Mouse (Mus musculus) kidney, adult 2 months (tissue): ENCODE measurements around the gene Ablim1. TPM values are rescaled to one million over a fixed set of nuclear protein-coding genes. Genes with fewer than 3 reads are reported as not detected.

Experiments used
- DNase-seq: peaks from one replicate; pipeline ENCODE4 v3.0.0; 2021
- H3K27ac ChIP-seq: fragments of 200-500 bp; 2 replicates; pipeline ENCODE4 v1.5.1; 2012; ENCODE audit warnings: low read depth, low read length, control low read depth, inconsistent platforms; ENCODE audit not compliant: insufficient read depth
- H3K27me3 ChIP-seq: fragments of 200-500 bp; replicated peaks from 2 replicates; pipeline ENCODE4 v1.6.1; 2012; ENCODE audit warnings: mild to moderate bottlenecking, moderate library complexity, low read length, inconsistent platforms; ENCODE audit not compliant: control insufficient read depth, insufficient read depth
- H3K36me3 ChIP-seq: fragments of 200-500 bp; 2 replicates; pipeline ENCODE4 v1.6.1; 2012; ENCODE audit warnings: mild to moderate bottlenecking, moderate library complexity, low read length, inconsistent platforms; ENCODE audit not compliant: control insufficient read depth, insufficient read depth
- H3K4me1 ChIP-seq: fragments of 200-500 bp; 2 replicates; pipeline ENCODE4 v1.6.1; 2011; ENCODE audit warnings: low read length; ENCODE audit not compliant: control insufficient read depth, insufficient read depth
- H3K4me3 ChIP-seq: fragments of 200-500 bp; 2 replicates; pipeline ENCODE4 v1.5.1; 2011; ENCODE audit warnings: mild to moderate bottlenecking, low read depth, low read length, control low read depth; ENCODE audit not compliant: insufficient read depth
- CTCF ChIP-seq: fragments of 200-500 bp; conservative IDR thresholded peaks from 2 replicates; pipeline ENCODE4 v1.5.1; 2011; ENCODE audit warnings: low read depth, mild to moderate bottlenecking, control low read depth, low read length, moderate library complexity, mixed read lengths; ENCODE audit not compliant: insufficient read depth, insufficient read length
- POLR2A ChIP-seq: fragments of 200-500 bp; IDR thresholded peaks from one replicate; pipeline ENCODE4 v1.6.1; 2011; ENCODE audit warnings: low read depth, low read length, control low read depth
- WGBS: fragments of 180-500 bp; shearing (Covaris S2); methylation state at CpG from one replicate; pipeline ENCODE4 v1.1.7; 2018; 5-methylcytosine and 5-hydroxymethylcytosine counted together
- polyA plus RNA-seq: library from polyadenylated mRNA; depleted of rRNA; stranded (reverse); fragments of >200 nt; gene quantifications from 2 replicates; pipeline ENCODE4 v1.2.3, GENCODE M21; 2012

The Ablim1 gene
- polyA plus RNA-seq, 1 experiment, result 34.7 TPM

DNA sequence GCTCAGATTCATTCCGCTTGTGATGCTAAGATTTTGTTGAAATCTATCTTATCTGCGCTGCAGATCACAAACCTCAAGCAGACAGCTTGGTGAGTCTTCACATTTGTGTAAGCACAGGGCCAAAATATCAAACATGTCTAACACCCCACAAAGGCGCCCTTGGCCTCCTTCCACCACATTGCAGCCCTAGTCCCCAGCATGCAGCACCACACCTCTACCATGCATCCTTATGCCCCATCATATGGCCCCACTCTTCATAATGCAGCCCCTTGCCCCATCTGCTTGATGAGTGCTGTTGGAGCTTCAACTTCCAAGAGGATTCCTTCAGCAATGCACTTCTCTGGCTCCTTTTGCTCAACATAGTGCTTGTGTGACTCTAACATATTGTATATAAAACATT, 85.6 kb downstream of the Ablim1 start:
- WGBS, result 98% methylated on average over 3 of the region's 3 CpGs
- TF ChIP-seq POLR2A (no peak), CTCF (no peak)
- Histone ChIP-seq H3K4me1 (no peaks in the 10 kb centered on the region), H3K27me3 (no peaks in the 10 kb centered on the region), H3K27ac (no peak overlapping the region), H3K36me3 (no peaks in the 10 kb centered on the region), H3K4me3 (no peak overlapping the region)
- no peak for DNase-seq

DNA sequence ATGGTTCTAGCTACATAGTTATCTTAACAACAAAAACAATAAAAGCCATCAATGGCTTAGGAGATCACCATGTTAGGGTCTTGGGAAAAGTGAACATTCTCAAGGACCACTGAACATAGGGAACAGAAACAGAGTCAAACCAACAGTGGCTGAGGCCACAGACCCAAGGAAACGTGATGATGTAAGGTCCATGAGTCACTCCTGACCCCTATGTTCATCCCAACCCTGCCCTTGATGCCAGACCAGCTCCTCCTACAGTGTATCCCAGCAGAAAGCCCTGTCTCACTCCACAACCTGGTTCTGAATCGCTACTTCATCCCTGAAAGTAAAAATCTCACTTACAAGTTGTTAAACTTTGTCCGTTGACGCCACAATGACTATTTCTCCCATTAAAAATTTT, 86.1 kb downstream of the Ablim1 start:
- 86% methylated on average over 4 of the region's 4 CpGs for WGBS
- no peak for TF ChIP-seq POLR2A
- TF ChIP-seq CTCF, result no peak
- no peaks in the 10 kb centered on the region for H3K27me3 ChIP-seq
- no peaks in the 10 kb centered on the region for H3K36me3 ChIP-seq
- no peaks in the 10 kb centered on the region for H3K4me1 ChIP-seq
- H3K27ac ChIP-seq, result no peak overlapping the region
- H3K4me3 ChIP-seq, result no peak overlapping the region
- no peak for DNase-seq

DNA sequence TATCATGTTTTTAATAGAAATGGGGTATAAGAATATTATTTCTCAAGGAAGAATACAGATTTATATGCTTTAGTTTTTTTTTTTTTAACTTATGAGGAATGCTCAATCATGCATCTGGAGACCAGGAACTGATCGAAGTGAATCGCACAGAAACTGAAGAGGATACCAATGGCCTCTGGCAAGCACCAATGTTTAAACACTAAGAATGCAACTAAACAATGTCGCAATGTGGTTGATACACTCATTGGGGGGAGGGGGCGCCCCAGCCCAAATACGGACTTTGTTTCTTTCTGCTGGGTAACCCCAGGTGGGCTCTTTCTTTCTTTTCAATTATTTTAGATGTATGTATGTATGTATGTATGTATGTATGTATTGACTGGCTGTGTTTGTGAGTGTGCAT, 90.3 kb downstream of the Ablim1 start:
- TF ChIP-seq POLR2A (no peak), CTCF (no peak)
- H3K4me3 ChIP-seq, result no peak overlapping the region
- no peaks in the 10 kb centered on the region for H3K27me3 ChIP-seq
- DNase-seq, result no peak
- H3K36me3 ChIP-seq, result no peaks in the 10 kb centered on the region
- no peak overlapping the region for H3K27ac ChIP-seq
- 95% methylated on average over 5 of the region's 5 CpGs for WGBS
- H3K4me1 ChIP-seq, result no peaks in the 10 kb centered on the region

DNA sequence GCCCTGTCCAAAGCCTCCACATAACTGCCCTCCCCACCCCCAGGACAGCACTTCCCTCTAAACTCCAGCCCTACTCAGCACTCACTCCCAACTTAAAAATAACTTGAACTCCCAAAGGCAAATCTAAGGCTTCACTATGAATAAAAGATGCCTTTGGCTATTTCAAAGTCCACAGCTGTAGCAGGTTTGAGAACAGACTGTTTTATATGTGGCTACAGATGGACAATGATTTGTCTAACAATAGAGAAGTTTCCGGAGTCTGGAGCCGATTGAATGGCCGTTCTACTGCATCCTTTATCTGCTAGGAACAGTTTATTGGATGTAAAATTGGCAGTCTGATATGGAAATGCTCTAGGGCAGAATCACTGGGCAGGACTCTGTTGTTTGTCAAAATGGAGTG, 91.0 kb downstream of the Ablim1 start:
- Histone ChIP-seq H3K4me3 (no peak overlapping the region), H3K27ac (no peak overlapping the region), H3K36me3 (no peaks in the 10 kb centered on the region), H3K4me1 (no peaks in the 10 kb centered on the region), H3K27me3 (no peaks in the 10 kb centered on the region)
- WGBS, result 70% methylated on average over 3 of the region's 3 CpGs
- DNase-seq, result no peak
- TF ChIP-seq CTCF (no peak), POLR2A (no peak)

DNA sequence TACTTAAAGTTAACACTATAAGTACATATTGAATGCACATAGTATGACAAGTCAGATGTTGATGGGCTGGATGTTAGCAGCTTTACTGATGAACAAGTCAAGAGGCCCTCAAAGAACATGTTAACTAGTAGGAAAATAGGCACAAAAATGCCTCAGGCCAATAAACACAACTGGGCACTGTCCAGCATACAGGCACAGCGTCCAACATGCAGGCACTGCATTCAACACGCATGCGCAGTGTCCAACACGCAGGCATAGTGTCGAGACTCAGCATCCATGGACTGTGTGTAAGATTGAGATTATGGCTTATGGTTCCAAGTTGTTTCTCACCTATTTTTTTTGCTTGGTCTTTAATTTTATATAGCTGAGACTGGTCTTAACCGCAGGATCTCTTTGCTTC, 92.1 kb downstream of the Ablim1 start:
- Histone ChIP-seq H3K36me3 (no peaks in the 10 kb centered on the region), H3K27me3 (no peaks in the 10 kb centered on the region), H3K4me1 (no peaks in the 10 kb centered on the region), H3K27ac (no peak overlapping the region), H3K4me3 (no peak overlapping the region)
- 94% methylated on average over 6 of the region's 6 CpGs for WGBS
- DNase-seq, result no peak
- TF ChIP-seq POLR2A (no peak), CTCF (no peak)

DNA sequence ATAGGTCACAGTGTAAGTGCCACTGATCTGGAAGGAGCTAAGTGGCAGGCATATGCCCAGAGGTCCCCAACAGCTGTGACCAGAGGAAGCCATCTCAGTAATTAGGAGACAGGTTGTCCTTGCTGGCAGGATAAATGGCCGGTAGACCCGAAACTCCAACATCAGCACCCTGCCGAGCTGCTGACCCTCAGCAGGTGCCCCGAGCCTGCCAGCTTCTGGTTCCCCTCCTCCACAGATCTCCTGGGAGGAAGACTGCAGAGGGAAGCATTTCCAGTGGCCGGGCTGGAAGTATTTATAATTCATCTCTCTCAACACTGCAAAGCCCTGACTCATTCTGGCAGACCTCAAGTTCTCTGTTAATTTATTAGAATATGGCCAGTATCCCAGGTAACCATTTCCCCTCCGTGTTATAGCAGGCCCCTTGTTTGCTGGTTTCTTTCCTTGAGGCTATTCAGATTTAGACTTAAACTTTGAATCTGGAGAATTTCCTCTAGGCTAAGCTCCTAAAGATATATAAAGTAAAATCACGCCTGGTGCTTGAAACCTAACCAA, 93.0 kb downstream of the Ablim1 start:
- H3K27ac ChIP-seq, result no peak overlapping the region
- H3K36me3 ChIP-seq, result no peaks in the 10 kb centered on the region
- DNase-seq, result no peak
- no peaks in the 10 kb centered on the region for H3K27me3 ChIP-seq
- H3K4me3 ChIP-seq, result no peak overlapping the region
- TF ChIP-seq CTCF (no peak), POLR2A (no peak)
- 24% methylated on average over 7 of the region's 7 CpGs for WGBS
- no peaks in the 10 kb centered on the region for H3K4me1 ChIP-seq

DNA sequence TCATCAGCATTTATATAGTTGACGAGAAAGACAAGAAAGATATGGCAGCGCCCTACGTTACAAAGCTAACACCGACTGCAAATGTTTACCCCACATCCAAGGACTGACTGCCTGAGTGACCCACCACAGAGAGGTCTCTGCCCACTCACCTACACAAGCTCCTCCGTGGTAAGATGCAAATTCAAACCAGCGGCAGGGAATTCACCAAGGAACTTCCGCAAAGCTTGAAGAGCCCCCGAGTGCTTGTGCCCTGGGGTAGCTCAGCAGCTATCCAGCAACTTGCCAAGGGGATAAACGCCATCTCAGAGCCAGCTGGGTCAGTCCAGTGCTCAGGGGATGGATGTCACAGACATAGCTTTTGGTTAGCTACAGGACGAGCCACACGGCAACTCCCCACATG, 95.0 kb downstream of the Ablim1 start:
- 85% methylated on average over 11 of the region's 11 CpGs for WGBS
- no peak overlapping the region for H3K4me3 ChIP-seq
- H3K4me1 ChIP-seq, result no peaks in the 10 kb centered on the region
- no peaks in the 10 kb centered on the region for H3K36me3 ChIP-seq
- no peak overlapping the region for H3K27ac ChIP-seq
- no peak for TF ChIP-seq CTCF
- no peak for TF ChIP-seq POLR2A
- no peaks in the 10 kb centered on the region for H3K27me3 ChIP-seq
- no peak for DNase-seq
